Mouse (Mus musculus) cerebellum, adult 9-10 months (tissue): ENCODE results near the gene Zfhx3.

Experiments used
- DNase-seq: peaks from one replicate; pipeline ENCODE4 v3.0.0; 2022

Zfhx3 gene

GRCm38 (mm10) chr8:108244636-108245494 lies 302.4 kb downstream of the Zfhx3 start:
- no peak for DNase-seq

DNA sequence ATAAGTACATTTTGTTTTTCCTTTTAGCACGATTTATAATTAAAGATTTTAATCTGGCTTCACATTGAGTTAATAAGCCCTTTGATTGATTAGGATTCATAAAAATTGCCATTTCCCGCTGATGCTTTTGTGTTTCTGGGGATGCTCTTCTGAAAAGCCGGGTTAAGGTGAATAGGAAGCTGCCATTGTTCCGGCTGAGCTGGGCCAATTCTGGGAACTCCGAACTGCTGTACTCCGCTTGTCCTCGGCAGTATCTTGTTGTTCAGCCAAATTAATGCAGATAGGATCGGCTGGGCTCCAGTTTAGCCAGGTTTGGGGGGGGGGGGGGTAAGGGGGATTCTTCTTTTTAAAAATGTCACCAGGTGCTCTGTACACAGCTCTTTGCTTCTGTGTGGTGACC lies 303.1 kb downstream of the Zfhx3 start:
- no peak for DNase-seq

DNA sequence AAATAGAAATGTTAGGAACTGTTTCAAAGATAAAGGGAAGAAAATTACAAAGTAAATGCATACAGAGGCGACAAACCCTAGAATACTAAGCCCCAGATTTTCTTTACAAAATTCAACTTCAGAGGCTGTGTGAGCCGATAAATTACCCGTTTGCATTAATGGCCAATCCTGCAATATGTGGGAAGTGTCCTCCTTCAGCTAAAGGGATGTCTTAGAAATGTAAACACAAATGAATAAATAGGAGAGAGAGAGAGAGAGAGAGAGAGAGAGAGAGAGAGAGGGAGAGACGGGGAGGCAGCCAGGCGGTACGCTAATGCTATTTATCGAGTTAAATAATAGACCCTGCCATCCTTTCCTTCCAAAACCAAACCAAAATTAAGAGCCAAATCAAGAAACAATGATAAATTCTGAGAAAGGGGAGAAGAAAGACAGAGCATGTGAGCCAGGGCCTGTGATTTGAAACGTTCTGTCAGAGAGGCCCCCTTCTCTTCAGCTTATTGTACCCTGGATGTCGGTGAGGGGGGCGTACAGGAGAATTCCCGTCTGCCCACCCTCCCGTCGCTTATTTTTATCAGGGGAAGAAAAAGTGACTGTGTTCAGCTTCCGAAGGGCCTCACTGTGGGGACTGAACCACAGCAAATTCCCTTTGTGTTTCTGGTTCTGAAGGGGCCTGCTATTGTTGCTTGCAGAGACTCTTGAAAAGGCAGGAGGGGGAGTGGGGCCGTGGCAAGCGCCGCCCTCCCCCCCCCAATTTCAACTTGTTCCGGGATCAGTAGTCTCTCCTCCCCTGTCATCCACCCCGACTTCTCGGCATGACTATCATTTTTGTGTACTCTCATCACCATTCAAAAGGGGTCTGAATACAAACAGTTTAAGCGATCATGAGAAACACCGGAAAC lies 303.8 kb downstream of the Zfhx3 start:
- no peak for DNase-seq

GRCm38 (mm10) chr8:108246934-108247417 lies 304.5 kb downstream of the Zfhx3 start:
- no peak for DNase-seq

DNA sequence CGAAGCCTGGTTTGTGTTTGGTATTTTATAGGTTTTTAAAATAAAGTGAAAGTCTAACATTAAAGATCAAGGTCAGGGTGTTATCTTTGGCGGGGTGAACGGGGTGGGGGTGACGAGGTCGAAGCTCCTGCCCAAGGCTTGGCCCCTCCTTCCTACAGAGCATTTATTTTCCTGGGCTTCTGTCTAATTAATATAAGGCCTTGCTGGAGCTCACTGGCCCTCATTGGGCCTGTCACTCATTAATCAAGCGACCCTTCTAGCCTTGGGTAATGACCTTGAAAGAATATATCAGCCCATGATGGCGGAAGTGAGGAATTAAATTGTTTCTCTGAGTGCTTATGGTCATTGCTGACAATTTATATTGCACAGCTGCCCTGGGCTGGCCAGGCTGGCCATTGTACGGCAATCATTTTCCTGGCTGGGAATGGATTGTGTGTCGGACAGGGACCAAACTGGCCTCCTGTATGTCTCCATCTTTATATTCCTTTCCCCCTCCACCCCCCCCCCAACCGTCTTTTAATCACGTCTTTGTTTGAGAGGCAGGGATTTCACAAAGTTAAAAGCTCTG lies 322.2 kb downstream of the Zfhx3 start:
- no peak for DNase-seq

DNA sequence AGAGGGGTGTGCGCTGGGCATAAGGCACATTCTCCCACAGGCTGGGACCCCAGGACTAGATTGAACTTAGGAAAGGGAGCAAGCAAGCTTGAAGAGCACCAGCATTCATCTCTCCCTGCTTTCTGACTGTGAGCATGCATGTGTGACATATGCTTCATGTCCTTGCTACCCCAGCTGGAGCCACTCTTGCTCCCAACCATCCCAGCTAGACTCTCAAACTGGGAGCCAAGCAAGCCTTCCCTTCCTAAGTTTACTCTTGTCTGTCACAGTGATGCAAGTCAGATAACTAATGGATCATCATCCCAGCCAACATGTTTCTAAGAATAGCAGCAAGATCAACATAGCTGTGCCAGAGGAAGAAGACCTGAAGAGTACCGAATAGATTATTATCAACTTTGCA lies 335.5 kb downstream of the Zfhx3 start:
- DNase-seq: no peak

DNA sequence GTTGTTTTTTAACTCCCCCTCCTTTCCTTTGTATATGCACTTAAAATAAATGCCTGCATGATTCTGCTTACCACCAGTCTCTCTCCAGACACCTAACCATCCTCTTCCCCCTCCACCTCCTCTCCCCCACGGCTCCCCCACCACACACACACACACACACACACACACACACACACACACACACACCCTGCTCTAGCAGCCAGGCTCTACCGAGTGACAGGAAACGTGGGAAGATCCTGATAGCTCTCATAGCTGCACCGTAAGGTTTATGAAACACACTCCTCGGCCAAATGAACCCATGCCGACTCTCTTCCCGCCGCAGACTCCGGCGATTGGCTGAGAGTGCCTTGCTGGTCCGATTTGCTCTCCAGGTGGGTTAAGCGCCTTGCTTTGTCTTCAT lies 339.5 kb downstream of the Zfhx3 start:
- DNase-seq: no peak

DNA sequence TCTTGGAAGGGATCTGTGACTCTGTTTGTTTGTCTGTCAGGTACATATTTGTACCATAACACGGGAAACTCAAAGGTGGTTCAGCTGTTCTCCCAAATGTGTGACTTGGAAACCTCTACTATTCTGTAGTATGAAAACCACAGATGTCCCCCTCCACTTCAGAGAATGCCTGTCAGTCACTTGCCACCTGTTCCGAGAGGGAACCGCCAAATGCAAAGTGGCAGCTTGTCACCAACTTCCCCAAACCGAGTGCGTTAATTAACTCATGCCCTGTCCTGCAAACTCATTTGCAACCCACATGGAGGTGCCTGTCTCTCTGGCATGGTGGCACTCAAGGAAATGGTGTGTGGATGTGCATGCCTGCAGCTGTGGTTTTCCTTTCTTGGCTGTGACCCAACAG lies 343.7 kb downstream of the Zfhx3 start:
- no peak for DNase-seq

- no peak for DNase-seq
Measured at GRCm38 (mm10) chr8:108300964-108301615, 358.6 kb downstream of the Zfhx3 start.

DNA sequence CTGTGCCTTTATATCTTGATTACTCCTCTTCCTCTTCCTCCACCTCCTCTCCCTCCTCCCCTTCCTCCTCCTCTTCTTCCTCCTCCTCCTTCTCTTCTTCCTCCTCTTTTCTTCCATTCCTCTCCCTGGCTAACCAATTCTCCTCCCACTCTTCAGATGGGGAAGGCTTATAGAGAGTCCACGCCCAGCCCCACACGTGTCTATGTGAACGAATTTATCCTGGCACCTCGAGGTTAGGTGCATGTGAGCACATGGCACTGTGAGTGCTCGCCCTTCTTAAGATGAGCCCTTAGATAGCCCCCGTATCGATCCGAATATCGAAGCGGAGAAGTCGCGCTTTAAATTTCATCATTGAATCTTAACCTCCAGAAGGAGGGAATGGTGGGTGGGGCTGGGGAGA lies 359.2 kb downstream of the Zfhx3 start:
- DNase-seq: no peak

DNA sequence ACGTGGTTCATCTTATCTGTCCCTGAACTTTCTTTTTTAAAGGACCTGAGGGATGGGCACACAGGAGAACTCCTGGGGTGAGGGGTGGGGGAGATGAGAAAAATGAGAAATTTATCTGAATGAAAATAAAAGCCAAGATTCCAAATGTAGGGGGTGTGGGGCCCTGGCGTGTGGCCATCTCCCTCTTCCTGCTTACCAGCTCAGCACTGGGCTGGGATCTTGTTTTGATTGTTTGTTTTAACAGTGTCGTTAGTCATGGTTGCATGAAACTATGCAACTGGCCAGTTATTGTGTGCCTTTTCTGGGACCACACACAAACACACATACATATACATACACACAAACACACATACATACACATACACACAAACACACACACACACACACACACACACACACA lies 362.9 kb downstream of the Zfhx3 start:
- no peak for DNase-seq

DNA sequence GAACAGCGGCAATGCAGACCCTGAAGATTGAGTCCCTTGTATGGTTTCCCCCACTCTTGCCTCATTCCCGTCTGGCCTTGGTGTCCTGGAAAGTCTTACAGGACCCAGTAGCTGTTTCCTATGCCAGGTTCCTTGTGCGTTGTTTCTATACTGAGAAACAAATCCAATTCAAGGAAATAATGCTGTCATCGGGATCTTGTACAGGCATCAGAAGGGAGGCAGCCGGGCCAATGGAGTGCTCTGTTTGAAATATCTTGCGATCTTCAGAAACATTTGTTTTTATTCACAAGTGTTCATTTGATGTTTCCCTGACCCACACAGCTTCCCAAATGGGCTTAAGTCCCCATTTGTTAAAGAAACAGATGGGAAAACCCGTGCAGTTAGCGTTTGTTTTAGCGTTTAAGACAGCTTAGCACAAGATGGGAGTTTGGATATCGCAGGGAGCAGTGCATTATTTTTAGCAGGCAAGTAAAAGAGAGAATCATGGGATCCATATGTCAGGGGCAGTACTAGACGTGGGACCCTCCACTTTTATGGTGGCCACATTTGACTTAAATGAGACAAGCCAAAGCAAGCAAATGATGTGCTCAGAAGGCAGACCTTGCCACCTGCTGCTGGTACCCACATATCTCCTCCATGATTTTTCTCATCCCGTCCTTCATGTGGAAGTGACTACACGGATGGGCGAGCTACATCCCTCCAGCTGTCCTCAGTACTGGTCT lies 367.2 kb downstream of the Zfhx3 start:
- no peak for DNase-seq

DNA sequence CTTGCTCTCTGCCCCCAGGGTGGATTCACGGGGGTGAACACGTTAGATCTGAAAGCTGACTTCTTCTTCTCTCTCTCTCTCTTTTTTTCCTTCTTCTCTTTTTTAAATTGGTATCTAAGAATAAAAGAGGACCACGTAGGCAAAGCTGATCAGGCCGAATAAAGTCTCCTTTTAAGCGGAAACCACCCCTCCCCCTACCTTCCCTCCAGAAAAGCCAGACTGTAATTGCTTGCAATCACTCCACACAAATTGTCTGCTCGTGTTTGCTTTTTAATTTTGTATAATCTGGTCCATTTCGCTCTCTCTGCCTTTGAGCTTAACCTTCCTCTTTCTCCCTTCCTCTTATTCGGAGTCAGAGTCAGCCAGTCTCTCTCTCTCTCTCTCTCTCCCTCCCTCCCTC lies 372.6 kb downstream of the Zfhx3 start:
- no peak for DNase-seq

DNA sequence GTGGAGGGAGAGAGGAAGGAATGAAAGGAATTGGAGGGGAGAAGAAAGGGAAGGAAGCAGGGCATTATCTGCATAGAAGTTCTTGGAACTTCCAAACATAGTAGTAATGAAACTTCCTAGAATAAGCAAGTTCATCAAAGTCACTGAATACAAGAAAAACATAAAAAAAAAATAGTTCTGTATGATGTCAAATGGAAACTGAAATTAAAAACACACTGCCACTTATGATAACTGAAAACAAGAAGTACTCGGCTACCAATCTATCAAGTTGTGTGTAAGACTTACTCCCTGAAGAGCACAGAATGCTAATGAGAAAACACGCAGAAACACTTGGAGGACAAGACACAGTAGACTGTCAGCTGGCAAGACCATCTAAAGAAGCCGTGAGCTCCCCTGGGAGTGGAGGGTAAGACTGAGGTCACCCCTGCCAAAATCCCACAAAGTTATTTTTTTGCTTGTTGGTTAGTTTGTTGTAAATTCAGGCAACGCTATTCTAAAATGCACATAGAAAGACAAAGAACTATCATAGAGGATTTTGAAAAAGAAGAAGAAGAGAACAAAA lies 375.2 kb downstream of the Zfhx3 start:
- no peak for DNase-seq

DNA sequence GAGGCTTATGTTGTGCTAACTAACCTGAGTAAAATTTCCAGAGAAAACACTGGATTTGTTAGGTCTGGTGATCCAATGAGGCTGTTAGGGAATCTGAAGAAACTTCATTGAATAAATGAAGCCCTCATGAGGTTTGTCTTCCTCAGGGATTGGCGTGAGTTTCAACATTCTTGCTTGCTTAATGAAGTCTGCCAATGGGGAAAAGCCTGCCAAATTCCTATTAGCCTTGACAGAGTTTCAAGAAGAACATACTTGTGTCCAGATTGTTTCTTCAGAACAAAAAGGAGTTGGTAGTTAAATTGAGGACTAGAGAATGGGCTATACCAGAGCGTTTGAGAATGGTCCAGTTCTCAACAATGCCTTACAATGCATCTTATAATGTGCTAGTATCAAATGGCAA lies 385.3 kb downstream of the Zfhx3 start:
- DNase-seq: no peak

- DNase-seq: no peak
Measured at GRCm38 (mm10) chr8:108348352-108348751, 405.9 kb downstream of the Zfhx3 start.

- DNase-seq: no peak
Measured at GRCm38 (mm10) chr8:108348776-108349175, 406.3 kb downstream of the Zfhx3 start.

GRCm38 (mm10) chr8:108355119-108355777 lies 412.8 kb downstream of the Zfhx3 start:
- no peak for DNase-seq

DNA sequence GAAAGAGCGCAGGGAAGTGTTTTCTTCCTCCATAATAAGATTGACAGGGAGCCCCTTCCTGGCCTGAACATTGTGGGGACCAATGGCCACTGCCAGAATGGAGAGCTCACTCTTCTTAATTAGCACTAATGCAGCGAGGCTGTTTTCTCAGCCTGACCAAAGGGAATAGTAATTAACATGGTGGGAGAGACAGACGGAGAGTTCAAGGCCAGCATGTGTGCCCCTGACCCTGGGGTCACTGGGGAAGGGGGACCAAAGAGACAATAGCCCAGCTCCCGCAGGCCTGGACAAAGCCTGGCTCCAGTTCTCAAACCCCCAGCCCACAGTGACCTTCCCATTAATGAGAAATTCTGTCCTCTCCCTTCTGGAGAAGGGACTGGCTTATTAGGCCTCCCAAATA lies 419.0 kb downstream of the Zfhx3 start:
- DNase-seq: no peak

DNA sequence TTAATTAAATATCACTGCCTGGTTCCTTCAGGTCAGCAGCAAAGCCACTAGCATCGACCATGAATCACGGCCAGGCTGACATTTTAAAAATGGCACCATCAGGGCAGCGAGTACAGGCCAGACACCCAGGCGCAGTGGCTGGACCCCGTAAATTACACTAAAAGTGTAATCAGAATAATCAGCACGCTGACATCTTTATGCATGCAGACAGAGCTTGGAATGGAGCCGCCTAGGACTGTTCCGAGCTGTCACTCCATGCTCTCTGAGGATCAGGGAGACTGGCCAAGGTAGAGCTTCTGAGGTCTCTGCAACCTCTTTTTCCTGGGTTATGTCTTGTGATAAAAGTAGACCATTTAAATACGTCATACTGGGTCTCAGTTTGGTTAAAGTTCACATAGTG lies 420.0 kb downstream of the Zfhx3 start:
- DNase-seq: no peak

DNA sequence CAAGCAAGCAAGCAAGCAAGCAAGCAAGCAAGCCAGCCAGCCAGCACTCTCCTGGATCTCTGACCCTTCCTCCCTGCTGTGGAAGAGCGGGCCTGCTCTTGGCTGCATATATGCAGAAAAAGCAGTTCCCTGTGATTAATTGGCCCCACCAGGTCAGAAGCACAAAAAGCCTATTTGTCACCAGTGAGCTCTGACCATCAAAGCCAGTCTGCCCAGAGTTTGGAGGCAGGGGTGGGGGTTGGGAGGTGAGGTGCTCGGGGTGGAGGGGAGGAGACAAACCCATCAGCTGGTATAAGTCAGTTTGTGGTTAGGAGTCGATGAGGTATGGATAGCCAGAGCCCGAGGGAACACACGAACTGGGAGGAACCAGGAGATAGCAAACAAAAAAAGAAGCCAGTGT lies 421.0 kb downstream of the Zfhx3 start:
- no peak for DNase-seq
